Mouse (Mus musculus) small intestine, adult 2 months (tissue): ENCODE results near the gene Bcas1.

Experiments used
- CTCF ChIP-seq: fragments of 200-500 bp; IDR thresholded peaks from 2 replicates; pipeline ENCODE4 v1.5.1; 2012; ENCODE audit warnings: low read depth, mild to moderate bottlenecking, control low read depth, inconsistent platforms, low read length, moderate library complexity, mixed read lengths; ENCODE audit not compliant: insufficient replicate concordance, insufficient read length; ENCODE audit errors: extremely low read depth
- POLR2A ChIP-seq: fragments of 200-500 bp; IDR thresholded peaks from 2 replicates; pipeline ENCODE4 v1.6.1; 2012; ENCODE audit warnings: low read depth, mild to moderate bottlenecking, control low read depth, inconsistent platforms, low read length, moderate library complexity

DNA sequence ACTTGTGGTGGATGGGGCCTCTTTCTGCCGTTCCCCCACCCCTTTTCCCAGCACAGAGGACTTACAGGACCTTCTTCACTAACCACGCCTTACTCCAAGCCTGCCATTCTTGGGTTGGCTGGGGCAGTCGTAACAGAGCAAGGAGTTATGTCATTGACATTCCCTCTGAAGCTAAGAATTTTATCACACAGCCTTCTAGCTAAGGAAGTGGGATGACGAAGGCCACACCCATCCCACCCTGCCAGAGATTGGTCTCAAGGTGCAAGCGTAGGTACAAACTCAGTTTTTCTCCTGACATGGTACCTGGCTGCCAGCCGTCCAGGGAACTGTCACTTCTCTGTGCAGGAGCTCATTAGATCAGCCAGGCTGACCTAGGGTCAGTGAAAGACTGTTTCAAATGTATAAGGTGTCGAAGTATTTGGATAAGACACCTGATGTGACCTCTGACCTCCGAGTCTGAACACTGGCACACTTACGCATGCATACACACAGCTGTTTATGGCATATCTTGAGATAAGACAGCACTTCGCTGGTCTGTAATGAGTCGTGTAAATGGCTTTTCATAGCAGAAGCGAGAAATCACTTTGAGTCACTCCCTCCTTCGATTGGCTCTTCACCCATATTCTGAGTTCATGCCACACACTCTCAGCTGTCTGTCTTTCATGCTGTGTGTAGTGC, 117.2 kb downstream of the Bcas1 start:
- no peak for TF ChIP-seq CTCF
- TF ChIP-seq POLR2A, result no peak
